Mouse (Mus musculus) gastrocnemius, adult 2 months (tissue): Measurements from ENCODE around the gene Nfil3. TPM values are rescaled to one million over a fixed set of nuclear protein-coding genes. Genes with fewer than 3 reads are reported as not detected.

Experiments
- DNase-seq: peaks from one replicate; pipeline ENCODE4 v3.0.0; 2022
- H3K27ac ChIP-seq: fragments of 200-600 bp; 2 replicates; pipeline ENCODE4 v1.8.1; 2022; ENCODE audit warnings: mild to moderate bottlenecking
- H3K4me3 ChIP-seq: fragments of 200-600 bp; 2 replicates; pipeline ENCODE4 v1.8.1; 2022; ENCODE audit warnings: mild to moderate bottlenecking, moderate library complexity
- CTCF ChIP-seq: fragments of 200-600 bp; IDR thresholded peaks from 2 replicates; pipeline ENCODE4 v1.8.1; 2022; ENCODE audit warnings: antibody characterized with exemption, mild to moderate bottlenecking, moderate library complexity
- intact Hi-C: fragments of 180-260 bp; cut with DNase I; formaldehyde crosslinking; loops from one replicate; pipeline ENCODE4 v1.15.1; 2025
- total RNA-seq, 2 experiments: library from RNA; stranded (reverse); gene quantifications; 2 replicates each; pipeline ENCODE4 v1.2.3; 2021

Nfil3 gene
- total RNA-seq, 2 experiments from 2014 or later, result 40.2 to 137 TPM

DNA sequence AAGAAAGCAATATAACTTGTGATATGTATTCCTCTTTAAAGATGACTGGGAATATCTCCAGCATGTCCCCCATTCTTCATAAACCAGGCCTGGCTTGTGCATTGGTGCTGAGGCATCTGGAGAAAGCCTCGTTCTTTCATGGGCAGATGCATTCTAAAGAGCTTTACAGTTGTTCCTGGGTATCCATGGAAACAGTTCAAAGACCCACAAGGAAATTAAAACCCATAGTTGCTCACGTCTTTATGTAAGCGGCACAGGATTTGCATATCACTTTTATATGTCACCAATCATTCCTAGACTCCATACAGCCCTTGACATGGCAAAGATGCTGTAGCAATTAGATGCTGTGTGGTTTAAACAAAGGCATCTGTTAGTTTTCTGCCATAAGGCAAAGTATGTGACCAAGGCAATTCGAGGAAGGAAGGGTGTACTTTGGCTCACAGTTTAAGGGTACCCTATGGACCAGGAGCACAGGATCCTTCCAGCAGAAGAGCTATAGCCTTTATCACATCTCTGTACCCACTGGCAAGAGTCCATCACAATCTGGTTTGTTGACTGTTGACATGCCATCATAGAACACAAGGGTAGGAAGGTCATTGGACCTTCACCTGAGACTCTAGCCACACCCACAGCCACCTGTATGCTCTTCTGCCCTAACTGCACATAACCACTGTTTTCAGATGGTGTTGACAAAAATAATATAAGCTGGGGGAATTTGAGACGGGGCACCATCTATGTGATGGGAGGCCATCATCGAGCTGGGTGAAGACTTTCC lies 26.9 kb downstream of the Nfil3 start:
- intact Hi-C loops, result no loop called here

DNA sequence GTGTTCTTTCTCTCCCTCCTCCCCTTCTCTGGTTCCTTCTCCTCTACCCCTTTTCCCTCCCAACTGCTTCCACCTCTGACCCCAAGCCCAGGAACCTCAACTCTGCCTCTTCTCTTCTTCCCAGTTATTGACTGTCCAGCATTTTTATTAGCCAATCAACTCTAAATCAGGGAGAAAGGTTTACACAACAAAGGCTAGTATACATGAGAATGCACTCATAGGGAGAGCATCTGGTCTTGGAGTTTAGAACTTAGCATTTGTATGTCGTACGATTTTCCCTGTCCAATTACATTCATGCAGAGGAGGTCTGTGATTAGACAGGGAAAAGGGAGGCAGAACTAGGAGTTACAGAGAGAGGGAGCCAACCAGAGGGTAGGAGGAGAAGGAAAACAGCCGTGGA lies 31.7 kb downstream of the Nfil3 start:
- H3K27ac ChIP-seq, result no peak overlapping the region
- H3K4me3 ChIP-seq, result no peak overlapping the region
- intact Hi-C loops, result no loop called here
- no peak for TF ChIP-seq CTCF
- DNase-seq, result no peak

More for the DNA sequence above, 26.9 kb downstream of the Nfil3 start:
- TF ChIP-seq CTCF, result no peak
- no peak for DNase-seq
- Histone ChIP-seq H3K4me3 (no peak overlapping the region), H3K27ac (no peak overlapping the region)

DNA sequence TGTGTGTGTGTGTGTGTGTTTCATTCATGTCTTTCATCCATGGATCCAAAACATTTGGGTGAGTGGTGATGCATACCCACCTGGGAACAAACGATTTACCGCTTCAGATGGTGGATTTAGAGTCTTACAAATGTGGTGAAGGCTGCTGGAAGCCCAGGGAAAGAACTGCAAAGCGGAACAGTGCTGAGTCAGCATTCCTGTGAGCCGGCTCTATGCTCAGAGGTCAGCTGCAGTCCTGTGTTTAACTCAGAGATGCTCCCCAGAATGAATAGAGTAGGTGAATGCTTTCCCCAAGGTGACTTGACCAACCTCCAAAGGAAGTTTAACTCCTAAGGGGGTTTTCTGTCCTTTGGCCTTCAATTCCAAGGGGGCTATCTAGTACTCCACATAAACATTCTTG lies 33.3 kb downstream of the Nfil3 start:
- DNase-seq, result no peak
- Histone ChIP-seq H3K27ac (no peak overlapping the region), H3K4me3 (no peak overlapping the region)
- TF ChIP-seq CTCF, result no peak
- intact Hi-C loops, result no loop called here

DNA sequence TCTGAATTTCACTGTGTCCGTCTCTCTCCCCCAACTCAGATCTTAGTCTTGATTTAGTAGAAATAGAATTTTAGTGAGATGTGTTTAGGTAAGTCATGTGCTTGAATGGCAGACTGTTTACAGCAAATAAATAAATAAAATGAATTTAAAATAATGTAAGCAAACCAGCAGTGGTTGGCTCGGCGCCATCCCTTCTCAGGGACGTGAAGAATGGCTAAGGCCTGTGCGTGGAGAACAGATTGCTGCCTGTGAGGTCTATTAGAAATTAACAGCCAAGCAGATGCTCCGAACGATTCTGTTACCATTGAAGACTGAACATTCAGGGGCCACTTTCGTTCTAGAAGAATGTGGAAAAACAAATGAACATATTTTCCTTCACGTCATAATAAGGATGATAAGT lies 35.1 kb downstream of the Nfil3 start:
- Histone ChIP-seq H3K4me3 (no peak overlapping the region), H3K27ac (no peak overlapping the region)
- no peak for DNase-seq
- no peak for TF ChIP-seq CTCF
- intact Hi-C loops, result loop anchor here (2.0 kb wide), 1 partner anchor 27 kb away; no protein-coding TSS in a partner anchor

DNA sequence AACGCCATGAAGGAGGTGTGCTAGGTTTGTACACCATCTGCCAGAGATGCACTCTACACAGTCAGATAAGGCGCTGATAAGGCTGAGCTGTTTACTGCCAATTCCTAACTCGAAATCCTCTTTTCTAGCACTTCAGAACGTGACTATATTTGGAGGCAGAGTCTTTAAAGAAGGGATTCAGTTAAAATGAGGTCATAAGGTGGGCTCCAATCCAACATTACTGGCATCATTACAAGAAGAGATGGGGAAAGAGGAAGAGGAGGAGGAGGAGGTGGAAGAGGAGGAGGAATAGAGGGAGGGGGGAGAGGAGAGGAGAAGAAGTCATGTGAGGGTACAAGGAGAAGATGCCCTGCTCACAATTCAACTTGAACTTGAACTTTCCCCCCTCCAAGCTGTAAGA lies 36.8 kb downstream of the Nfil3 start:
- TF ChIP-seq CTCF, result no peak
- intact Hi-C loops, result loop anchor here (2.0 kb wide), 1 partner anchor 29 kb away; no protein-coding TSS in a partner anchor
- Histone ChIP-seq H3K27ac (peak overlapping the region; percentile 4; the same call in 1 of the 2 replicates), H3K4me3 (no peak overlapping the region)
- no peak for DNase-seq

DNA sequence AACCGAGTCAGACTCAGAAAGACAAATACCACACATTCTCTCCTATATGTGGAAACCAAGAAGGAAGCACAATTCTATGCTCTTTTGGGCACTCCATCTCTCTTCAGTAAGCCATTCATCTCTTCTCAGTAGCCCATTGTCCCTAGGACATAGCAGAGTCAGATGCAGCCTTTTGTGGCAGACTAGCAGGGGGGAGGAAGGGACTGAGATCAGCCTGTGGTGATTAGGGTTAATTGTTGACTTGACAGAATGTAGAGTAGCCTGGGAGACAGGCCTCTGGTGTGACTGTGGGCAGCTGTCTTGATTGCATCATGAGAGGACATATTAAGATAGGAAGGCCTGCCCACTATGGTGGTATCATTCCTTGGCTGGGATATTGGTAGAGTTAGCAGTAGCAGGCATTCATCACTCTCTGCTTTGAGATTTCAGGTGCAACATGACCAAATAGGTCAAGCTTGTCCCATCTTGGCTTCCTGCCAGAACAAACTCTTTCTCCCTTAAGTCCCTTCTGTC lies 37.9 kb downstream of the Nfil3 start:
- no peak for TF ChIP-seq CTCF
- intact Hi-C loops, result no loop called here
- no peak for DNase-seq

DNA sequence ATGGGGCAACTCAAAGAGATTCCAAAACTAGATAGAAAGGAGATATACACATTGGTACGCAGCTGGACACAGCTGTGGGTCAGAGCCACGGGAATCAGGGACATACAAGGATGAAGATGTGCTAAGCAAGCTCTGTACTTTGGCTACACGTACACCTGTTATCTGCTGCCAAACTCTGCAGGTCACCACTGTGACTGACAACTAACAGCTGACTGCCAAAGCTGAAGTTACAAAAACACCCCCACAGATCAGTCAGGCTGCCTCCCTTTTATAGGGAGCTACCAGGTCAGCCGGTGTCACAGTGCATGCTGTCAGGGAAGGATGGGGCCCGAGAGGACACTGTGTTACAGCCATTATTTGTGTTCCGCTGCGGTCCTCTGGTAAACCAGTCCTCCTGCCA lies 39.9 kb downstream of the Nfil3 start:
- intact Hi-C loops, result no loop called here
- TF ChIP-seq CTCF, result no peak
- DNase-seq, result peak; percentile 79
- H3K27ac ChIP-seq, result peak overlapping the region; percentile 91
- H3K4me3 ChIP-seq, result peak overlapping the region; percentile 38

More for the DNA sequence above, 37.9 kb downstream of the Nfil3 start:
- no peak overlapping the region for H3K4me3 ChIP-seq
- H3K27ac ChIP-seq, result peak overlapping the region; percentile 91; the same call in 1 of the 2 replicates

DNA sequence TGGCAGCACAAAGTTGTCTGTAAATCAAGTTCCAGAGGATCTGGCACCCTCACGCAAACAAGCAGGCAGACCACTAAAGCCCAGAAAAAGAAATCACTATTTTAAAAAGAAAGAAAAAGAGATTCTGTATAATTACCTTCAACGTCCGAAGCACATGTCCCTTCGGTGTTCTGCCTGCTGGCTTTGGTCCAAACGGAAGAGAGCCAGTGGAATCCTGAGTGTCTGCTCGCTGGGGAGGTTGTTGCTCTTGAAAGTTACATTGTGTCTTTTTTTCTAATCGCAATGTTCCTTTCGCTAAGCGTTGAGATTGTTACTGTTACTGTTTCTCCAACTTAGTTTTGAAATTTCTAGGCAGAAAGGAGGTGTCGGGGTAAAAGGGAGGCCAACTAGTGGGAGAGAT lies 50.3 kb downstream of the Nfil3 start:
- H3K4me3 ChIP-seq, result no peak overlapping the region
- peak overlapping the region; percentile 98 for H3K27ac ChIP-seq
- intact Hi-C loops, result no loop called here
- TF ChIP-seq CTCF, result no peak
- DNase-seq, result peak; percentile 49

DNA sequence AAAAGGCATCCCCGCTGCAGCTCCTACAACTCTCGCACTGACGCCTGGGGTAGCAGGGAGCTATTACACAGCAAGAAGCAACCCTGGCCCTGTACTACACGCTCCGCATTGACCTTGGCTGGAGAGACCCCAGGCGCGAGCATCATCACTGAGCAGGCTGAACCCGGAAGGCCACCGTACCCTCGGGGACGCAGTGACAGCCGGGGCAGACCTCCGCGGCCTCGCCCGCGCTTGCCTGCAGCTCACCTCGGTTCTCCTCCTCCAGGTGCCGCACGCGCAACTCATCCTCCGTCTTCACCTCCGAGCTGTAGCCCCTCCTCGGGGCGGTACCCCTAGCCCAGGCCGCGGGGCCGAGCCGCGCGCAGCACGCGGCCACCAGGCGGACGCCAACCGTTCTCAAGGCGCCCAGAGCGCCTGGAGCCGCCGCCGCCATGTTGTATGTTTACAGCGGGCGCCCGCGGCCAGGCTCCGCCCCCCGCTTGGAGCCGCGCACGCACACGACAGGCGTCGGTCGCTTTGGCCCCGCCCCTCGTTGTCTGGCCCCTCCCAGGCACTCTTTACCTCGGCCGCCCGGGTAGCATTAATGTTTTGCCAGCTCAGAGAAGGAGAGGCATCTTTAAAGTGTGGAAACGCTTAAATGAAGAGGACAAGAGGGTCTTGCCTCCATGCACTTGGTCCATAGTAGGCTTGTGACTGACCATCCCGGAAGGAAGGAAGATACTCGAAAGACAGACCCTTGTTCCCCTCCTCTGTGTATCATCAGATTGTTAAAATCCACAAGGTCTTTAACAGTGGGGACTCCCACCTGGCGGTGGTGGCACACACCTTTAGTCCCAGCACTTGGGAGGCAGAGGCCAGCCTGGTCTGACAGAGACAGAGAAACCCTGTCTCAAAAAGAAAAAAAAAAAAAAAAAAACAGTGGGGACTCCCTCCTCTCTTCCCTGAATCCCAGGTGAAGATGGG lies 51.4 kb downstream of the Nfil3 start, which contains the start of gene Auh:
Gene Auh (minus strand): TSS at position 473 of the 963 bp plus-strand sequence.
- TF ChIP-seq CTCF, result peak; percentile 30; the same call in 1 of the 2 replicates
- H3K27ac ChIP-seq, result peak within 1 kb of the TSS; percentile 98
- intact Hi-C loops, result loop anchor here (2.0 kb wide), 2 partner anchors 37 to 49 kb away; no protein-coding TSS in a partner anchor
- DNase-seq, result peak; percentile 94
- H3K4me3 ChIP-seq, result peak within 1 kb of the TSS; percentile 97

DNA sequence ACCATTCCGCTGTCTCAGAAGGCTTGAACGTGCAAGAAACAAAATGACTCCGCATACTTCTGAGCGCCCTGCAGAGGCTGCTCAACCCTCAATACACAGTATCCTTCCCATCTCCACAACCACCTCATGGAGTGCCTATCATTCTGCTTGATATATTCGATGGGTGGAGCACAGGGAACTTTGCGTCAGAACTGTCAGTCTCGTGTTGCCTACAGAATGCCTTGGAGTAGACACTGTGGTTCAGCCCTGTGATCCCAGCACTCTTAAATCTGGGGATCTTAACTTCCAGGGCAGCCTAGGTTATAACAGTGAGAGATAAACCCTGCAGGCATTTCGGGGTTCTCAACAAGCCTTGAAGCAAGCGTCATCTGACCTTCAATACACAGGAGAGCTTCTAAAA lies 52.5 kb downstream of the Nfil3 start:
- no peak for TF ChIP-seq CTCF
- Histone ChIP-seq H3K27ac (peak overlapping the region; percentile 98), H3K4me3 (peak overlapping the region; percentile 97)
- intact Hi-C loops, result loop anchor here (2.0 kb wide), 2 partner anchors 36 to 50 kb away; no protein-coding TSS in a partner anchor
- no peak for DNase-seq

DNA sequence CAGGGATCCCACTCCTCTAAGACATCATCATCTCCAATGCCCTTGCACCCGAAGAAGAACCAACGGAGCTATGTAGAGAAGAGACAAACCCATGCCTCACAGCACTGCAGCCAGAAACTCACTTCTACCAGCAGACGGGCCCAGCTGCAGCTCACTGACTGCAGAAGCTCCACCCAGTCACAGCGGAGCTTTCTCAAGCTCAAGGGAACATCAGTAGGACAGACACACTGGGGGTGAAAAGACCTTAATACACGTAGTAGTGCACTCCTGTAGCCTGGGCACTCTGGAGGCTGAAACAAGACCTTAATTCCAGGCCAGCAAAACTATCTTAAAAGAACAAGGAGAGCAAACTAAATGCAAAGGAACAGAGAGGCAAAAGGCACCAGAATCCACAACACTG lies 56.4 kb downstream of the Nfil3 start:
- TF ChIP-seq CTCF, result no peak
- intact Hi-C loops, result loop anchor here (5.0 kb wide), 1 partner anchor 212 kb away; no protein-coding TSS in a partner anchor
- no peak for DNase-seq
- no peak overlapping the region for H3K4me3 ChIP-seq
- no peak overlapping the region for H3K27ac ChIP-seq

DNA sequence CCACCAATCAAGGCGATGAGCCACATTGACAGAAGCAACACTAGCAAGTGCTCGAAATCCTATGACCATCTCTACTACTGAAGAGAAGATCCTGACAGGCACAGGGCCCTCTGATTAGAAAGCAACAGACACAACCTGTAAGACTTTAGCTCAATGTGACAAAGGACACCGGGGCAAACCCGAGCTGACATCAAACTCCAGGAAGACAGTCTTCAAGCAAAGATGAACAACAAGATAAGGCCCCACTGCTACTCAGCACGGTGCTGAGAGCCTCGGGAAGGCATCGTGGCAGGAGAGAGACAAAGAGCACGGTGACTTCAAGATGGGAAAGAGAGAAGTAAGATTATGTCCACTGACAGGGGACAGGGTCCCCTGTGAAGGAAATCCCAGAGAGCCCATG lies 58.9 kb downstream of the Nfil3 start:
- Histone ChIP-seq H3K4me3 (no peak overlapping the region), H3K27ac (no peak overlapping the region)
- no peak for TF ChIP-seq CTCF
- intact Hi-C loops, result loop anchor here (5.0 kb wide), 1 partner anchor 210 kb away; no protein-coding TSS in a partner anchor
- DNase-seq, result no peak
